Mouse (Mus musculus): Measurements from ENCODE around the gene Gm20604. TPM values are rescaled to one million over a fixed set of nuclear protein-coding genes. Genes with fewer than 3 reads are reported as not detected.

The Gm20604 gene
- polyA plus RNA-seq, 1 experiment from 2014 or later = 37.6 TPM

DNA sequence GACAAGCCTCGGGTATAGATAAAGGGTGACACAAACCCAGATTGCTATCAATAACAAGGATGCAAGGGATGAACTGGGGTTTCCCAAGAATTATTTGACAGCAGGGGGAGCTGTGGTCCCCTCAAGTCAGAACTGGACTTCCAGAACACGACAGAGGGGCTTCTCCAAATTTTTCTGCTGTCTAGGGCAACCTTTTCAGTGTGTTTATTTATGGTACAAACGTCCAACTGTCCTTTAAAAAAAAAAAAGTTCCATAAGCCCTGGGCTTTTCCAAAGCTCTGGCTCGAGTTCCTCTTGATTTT, 55.4 kb downstream of the Gm20604 start:
- WGBS = 5% methylated on average over 4 of the region's 4 CpGs
- Histone ChIP-seq H3K9ac (peak overlapping the region; percentile 83), H3K4me1 (replicated peaks) (peaks cover 73% of the 10 kb centered on the region), H3K4me2 (peak overlapping the region; percentile 71), H3K9me3 (no peaks in the 10 kb centered on the region), H3K4me3 (peak overlapping the region; percentile 64), H3K27ac (replicated peaks) (peak overlapping the region; percentile 67), H3K36me3 (no peaks in the 10 kb centered on the region), H3K27me3 (no peaks in the 10 kb centered on the region; the same call in 1 of the 2 replicates)
- ATAC-seq (ENCODE audit: low read depth) = no peak

DNA sequence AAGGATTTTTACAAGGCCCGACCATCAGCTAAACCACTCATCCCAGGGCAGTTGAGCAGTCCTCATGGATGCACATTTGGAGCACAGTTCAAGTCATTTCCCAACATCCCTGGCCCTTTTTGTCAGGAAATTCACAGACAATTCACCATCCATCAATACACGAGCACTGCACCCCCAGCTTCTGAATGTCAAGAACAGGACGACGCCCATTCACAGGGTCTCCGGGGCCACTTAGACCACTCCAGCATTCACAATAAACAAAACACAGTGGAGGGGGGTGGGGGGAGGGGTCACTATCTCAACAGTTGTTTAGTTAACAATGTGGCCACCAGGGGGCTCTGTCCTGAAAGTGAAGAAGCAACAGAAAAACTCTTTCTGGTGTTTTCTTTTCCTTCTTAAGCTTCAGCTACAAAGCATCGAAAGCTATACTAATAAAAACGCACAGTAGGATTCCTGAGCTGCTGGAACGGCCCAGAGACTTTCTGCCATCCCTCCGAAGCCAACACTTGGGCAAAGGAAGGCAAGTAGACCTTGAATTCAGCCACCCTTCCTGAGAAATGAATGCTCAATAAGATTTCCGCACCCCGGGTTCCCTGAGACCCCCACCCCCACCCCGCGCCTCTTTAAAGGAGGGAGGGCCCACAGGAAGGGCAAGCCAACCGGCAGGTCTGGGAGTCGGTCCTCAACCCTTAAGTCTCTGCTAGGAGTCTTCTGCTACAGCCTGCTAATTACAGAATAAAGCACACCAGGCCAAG, 55.9 kb downstream of the Gm20604 start:
- Histone ChIP-seq H3K4me1 (replicated peaks) (peaks cover 78% of the 10 kb centered on the region), H3K27me3 (no peaks in the 10 kb centered on the region; the same call in 1 of the 2 replicates), H3K27ac (replicated peaks) (peak overlapping the region; percentile 67), H3K9me3 (no peaks in the 10 kb centered on the region), H3K4me3 (peak overlapping the region; percentile 64), H3K4me2 (peak overlapping the region; percentile 71), H3K36me3 (no peaks in the 10 kb centered on the region), H3K9ac (peak overlapping the region; percentile 83)
- 1% methylated on average over 15 of the region's 15 CpGs for WGBS
- ATAC-seq (ENCODE audit: low read depth) = no peak

DNA sequence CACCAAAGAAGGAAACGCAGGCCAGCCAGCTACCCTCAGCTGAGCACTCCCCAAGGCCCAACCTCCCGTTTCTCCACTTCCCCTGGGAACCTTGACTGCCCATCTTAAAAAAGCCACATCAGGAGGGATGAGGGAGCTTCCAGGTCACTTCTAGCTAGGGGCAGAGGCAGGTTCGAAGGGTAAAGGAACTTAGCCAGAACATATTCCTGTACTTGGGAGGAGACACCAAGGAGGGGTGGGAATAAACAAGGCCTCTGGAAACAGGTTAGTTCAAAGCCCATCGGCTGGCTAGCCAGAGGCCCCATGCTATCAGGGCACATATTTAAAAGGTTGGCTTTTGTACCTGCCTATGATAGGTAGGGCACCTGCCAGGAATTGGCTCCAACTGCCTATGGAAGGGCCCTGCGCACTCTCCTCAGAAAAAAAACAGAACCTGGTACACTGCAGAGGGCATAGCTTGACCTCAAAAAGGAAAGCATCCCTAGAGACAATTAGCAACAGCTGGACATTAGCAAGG, 56.7 kb downstream of the Gm20604 start:
- 94% methylated on average over 5 of the region's 5 CpGs for WGBS
- H3K4me2 ChIP-seq = peak overlapping the region; percentile 71
- peaks cover 86% of the 10 kb centered on the region for H3K4me1 ChIP-seq (replicated peaks)
- H3K9ac ChIP-seq = 0 out of 2 replicates have a peak overlapping the region, but pooled peaks have one; percentile 17
- H3K4me3 ChIP-seq = 0 out of 2 replicates have a peak overlapping the region, but pooled peaks have one; percentile 64
- no peak for ATAC-seq (ENCODE audit: low read depth)
- H3K27ac ChIP-seq (replicated peaks) = peak overlapping the region; percentile 67; the same call in 1 of the 2 replicates
- H3K27me3 ChIP-seq = no peaks in the 10 kb centered on the region
- H3K36me3 ChIP-seq = no peaks in the 10 kb centered on the region
- H3K9me3 ChIP-seq = no peaks in the 10 kb centered on the region

DNA sequence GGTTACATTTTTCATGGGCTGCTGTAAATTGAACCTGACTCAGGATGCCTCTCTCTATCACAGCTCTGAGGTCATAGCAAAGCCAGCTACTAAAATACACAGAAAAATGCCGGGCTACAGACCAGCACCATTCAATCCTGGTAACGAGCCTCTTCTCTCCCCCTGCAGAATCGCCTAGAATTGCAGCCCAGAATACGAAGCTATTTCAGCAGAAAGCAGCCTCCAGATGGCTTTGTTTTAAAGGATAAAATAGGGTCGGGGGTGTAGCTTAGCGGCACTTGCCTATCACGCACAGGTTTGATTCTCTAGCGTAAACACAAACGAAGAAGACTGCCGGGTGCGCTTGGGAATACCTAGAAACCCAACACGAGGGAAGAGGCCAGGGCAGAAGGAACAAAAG, 58.0 kb downstream of the Gm20604 start:
- Histone ChIP-seq H3K27me3 (no peaks in the 10 kb centered on the region), H3K4me2 (no peak overlapping the region), H3K27ac (replicated peaks) (peak overlapping the region; percentile 25; the same call in 1 of the 2 replicates), H3K9me3 (no peaks in the 10 kb centered on the region), H3K36me3 (no peaks in the 10 kb centered on the region), H3K4me1 (replicated peaks) (peaks cover 88% of the 10 kb centered on the region), H3K4me3 (no peak overlapping the region), H3K9ac (no peak overlapping the region)
- whole genome bisulfite sequencing = 63% methylated on average over 12 of the region's 12 CpGs
- no peak for ATAC-seq (ENCODE audit: low read depth)

DNA sequence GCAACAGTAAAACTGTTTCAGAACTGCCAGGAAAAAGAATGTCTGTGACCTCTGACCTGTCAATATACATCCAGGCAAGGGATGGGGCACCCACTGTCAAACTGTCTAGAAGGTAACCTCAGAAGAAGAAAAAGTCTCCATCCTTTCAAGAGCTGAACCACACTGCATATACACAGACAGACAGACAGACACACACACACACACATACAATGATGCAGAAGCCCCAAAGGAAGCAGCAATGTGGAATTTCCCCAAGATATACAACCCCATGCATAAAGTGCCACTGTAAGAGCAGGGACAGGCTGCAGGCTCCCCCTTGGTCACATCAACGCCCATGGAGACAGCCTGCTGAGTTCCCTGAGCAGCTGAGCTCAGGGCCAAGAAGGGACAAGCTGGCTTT, 59.3 kb downstream of the Gm20604 start:
- H3K9me3 ChIP-seq = no peaks in the 10 kb centered on the region
- no peak overlapping the region for H3K4me2 ChIP-seq
- WGBS = 19% methylated on average over 1 of the region's 1 CpGs
- no peak overlapping the region for H3K4me3 ChIP-seq
- H3K27me3 ChIP-seq = no peaks in the 10 kb centered on the region
- H3K9ac ChIP-seq = peak overlapping the region; percentile 13; the same call in 1 of the 2 replicates
- peaks cover 95% of the 10 kb centered on the region for H3K4me1 ChIP-seq (replicated peaks)
- H3K36me3 ChIP-seq = no peaks in the 10 kb centered on the region
- no peak for ATAC-seq (ENCODE audit: low read depth)
- H3K27ac ChIP-seq (replicated peaks) = peak overlapping the region; percentile 55; the same call in 1 of the 2 replicates

DNA sequence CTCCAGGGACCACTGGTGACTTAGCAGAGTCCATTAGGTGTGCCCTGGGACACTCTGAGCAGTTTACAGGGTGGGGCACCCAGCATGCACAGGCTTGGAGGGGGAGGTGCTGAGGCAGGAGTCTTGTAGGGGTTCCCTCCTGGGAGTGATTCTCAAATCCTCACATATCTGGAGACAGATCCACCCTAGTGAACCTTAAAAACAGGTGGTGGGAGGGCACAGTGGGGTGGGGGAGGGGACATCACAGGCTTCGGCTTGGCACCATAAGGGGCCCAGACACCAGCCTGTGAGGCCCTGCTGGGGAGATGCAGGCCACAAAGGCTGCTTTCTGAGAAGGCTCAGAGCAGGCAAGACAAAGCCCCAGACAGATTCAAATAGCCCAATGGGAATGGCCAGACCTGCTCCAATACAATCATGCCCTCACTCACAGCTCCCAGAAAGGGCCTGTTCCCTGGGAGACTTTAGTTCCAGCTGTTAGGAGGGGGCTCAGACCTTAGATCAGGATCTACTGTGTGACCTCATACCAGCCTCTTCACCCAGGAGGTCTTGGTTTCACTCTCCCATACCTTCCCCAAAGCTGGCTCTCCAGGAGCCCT, 60.3 kb downstream of the Gm20604 start:
- Histone ChIP-seq H3K4me1 (replicated peaks) (peaks cover 85% of the 10 kb centered on the region), H3K27me3 (no peaks in the 10 kb centered on the region), H3K4me2 (no peak overlapping the region), H3K4me3 (no peak overlapping the region), H3K9ac (0 out of 2 replicates have a peak overlapping the region, but pooled peaks have one; percentile 13), H3K27ac (replicated peaks) (peak overlapping the region; percentile 55), H3K9me3 (no peaks in the 10 kb centered on the region), H3K36me3 (no peaks in the 10 kb centered on the region)
- ATAC-seq (ENCODE audit: low read depth) = 0 out of 2 replicates have a peak, but pooled peaks have one; percentile 21
- WGBS = 0% methylated on average over 1 of the region's 1 CpGs

DNA sequence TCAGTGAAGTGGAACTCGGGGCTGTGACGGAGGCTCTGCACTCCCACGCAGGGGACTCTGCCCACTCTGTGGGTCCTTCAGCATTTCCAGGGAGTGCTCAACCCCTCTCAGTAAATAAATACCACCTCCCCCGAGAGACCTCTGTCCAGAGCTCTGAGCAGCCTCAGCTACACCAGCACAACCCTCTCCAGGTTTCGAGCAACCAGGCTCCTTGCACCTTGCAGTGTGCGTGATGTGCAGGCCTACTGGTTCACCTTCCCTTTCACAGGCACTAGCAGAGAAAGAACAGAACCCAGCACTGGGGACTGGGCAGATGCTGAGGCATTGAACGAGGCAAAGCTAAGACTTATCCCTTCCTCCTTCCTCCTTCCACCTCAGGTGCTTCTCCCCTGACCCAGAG, 61.1 kb downstream of the Gm20604 start:
- no peak overlapping the region for H3K4me2 ChIP-seq
- H3K4me1 ChIP-seq (replicated peaks) = peaks cover 77% of the 10 kb centered on the region
- H3K27ac ChIP-seq (replicated peaks) = peak overlapping the region; percentile 55; the same call in 1 of the 2 replicates
- 77% methylated on average over 7 of the region's 7 CpGs for WGBS
- no peaks in the 10 kb centered on the region for H3K9me3 ChIP-seq
- H3K9ac ChIP-seq = no peak overlapping the region; the same call in 1 of the 2 replicates
- no peaks in the 10 kb centered on the region for H3K27me3 ChIP-seq
- H3K36me3 ChIP-seq = no peaks in the 10 kb centered on the region
- no peak for ATAC-seq (ENCODE audit: low read depth)
- H3K4me3 ChIP-seq = no peak overlapping the region

DNA sequence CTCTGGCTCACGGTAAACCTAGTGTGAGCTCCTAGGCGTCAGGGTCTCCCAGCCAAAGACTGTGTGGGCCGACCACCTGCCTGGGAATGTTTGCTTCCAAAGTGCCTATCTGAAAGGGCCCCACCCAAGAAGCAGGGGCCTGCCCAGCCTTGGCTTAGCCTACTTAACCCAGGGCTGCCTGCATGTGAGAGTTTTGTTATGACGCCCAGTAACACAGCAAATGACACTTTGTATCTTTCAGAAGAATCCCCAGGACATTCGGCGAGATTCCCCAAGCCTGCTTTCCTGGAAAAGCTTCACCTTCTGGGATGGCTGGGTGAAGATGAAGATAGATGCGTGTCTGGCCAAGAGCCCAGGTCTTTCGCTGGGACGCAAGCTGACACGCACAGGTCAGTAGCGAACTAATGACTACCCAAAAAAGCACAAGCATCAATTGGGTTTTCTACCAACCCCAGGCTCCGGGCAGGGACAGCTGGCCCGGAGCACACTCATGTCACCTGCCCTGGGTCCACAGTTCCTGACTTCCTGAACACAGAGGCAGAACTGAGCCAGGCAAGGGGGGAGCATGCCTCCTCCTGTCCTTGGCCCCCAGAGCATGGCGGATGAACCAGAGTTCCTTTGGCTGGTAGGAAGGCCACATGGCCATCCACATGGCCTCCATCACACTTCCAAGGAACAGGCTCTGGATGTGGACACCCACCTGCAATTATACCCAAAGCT, 61.7 kb downstream of the Gm20604 start:
- ATAC-seq (ENCODE audit: low read depth) = no peak
- H3K27me3 ChIP-seq = no peaks in the 10 kb centered on the region
- H3K4me1 ChIP-seq (replicated peaks) = peaks cover 73% of the 10 kb centered on the region
- no peak overlapping the region for H3K27ac ChIP-seq (replicated peaks)
- no peak overlapping the region for H3K4me2 ChIP-seq
- H3K36me3 ChIP-seq = no peaks in the 10 kb centered on the region
- 87% methylated on average over 14 of the region's 14 CpGs for WGBS
- no peak overlapping the region for H3K9ac ChIP-seq
- H3K4me3 ChIP-seq = no peak overlapping the region
- no peaks in the 10 kb centered on the region for H3K9me3 ChIP-seq

DNA sequence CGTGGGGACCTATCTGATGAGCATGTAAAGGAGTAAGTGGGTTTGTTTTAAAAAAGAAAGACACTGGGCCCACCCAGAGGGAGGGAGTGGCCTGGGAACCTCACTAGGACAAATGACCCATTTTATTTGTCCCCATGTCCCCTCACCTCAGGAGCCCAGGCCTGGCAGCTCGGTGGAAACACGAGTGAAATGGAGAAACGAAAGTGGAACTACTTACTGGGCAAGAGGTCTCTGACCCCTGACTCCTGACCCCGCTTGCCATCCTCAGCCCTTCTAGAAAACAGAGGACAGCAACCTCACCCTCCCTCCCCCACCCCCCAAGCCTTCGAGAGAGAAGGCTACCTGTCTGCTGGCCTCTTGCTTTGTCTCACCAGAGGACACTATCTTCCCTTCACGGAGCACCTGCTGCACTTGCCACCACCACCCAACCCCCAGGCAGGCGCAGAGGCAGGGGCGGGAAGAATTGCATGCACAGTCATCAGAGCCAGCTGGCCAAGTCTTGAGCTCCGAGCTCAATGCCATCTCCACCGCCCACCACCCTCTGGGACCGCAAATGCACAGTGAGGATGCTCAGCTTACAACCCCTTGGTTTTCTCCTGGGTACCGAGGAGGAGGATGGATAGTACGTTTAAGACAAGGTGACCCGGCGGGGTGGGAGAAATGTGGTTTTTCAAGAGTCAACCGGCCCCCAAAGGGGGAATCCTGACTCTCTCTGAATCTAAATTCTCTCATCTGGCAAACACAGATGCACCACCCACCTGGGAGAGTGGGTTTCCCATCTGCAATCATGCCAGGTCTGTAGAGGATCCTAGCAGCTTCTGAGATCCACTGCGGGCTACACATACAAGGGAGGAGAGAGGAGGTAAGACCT, 62.9 kb downstream of the Gm20604 start:
- Histone ChIP-seq H3K27me3 (no peaks in the 10 kb centered on the region), H3K4me3 (no peak overlapping the region), H3K9ac (no peak overlapping the region; the same call in 1 of the 2 replicates), H3K36me3 (no peaks in the 10 kb centered on the region), H3K9me3 (no peaks in the 10 kb centered on the region), H3K4me1 (replicated peaks) (peaks cover 66% of the 10 kb centered on the region), H3K4me2 (no peak overlapping the region), H3K27ac (replicated peaks) (peak overlapping the region; percentile 38; the same call in 1 of the 2 replicates)
- no peak for ATAC-seq (ENCODE audit: low read depth)
- WGBS = 60% methylated on average over 18 of the region's 18 CpGs

DNA sequence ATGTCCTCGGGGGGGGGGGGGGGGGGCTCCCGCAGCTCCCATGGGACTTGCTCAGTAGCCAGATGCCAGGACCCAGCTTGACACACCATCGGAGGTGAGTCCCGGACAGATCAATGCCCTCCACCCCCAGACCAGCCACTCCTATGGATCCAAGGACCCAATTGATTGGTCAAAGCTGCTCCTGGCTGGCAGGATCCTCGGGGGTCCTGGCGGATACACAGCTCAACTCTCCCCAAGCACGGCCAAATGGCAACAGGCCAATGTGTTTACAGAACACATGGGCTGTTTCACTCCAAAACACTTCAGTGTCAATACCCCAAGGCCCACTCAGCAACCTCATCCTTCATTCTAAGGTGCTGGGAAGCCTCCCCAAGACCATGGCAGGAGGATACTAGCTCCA, 66.7 kb downstream of the Gm20604 start:
- Histone ChIP-seq H3K4me3 (no peak overlapping the region), H3K4me2 (no peak overlapping the region), H3K36me3 (no peaks in the 10 kb centered on the region), H3K9ac (no peak overlapping the region), H3K9me3 (no peaks in the 10 kb centered on the region), H3K27ac (replicated peaks) (no peak overlapping the region), H3K27me3 (no peaks in the 10 kb centered on the region), H3K4me1 (replicated peaks) (peaks cover 28% of the 10 kb centered on the region)
- ATAC-seq (ENCODE audit: low read depth) = no peak
- 78% methylated on average over 7 of the region's 7 CpGs for WGBS

Measured in neural tube, embryonic 13.5 days (tissue).